ENCODE assay signal across 14 mouse cellular contexts in genomic region chr17:24546234-24546633, GRCm38 (mm10). TPM values are rescaled to one million over a fixed set of nuclear protein-coding genes. Genes with fewer than 3 reads are reported as not detected.
"Had no signal": no experiment of that assay in that cellular context is flagged by ENCODE, and none has a peak within 500 bp of the region (broad histone marks: within the 10 kb centered on the region; RNA-seq: fewer than 3 reads in every experiment).

No protein-coding gene starts in this region.

- ATAC-seq: midbrain, embryonic 13.5 days had no signal

- H3K4me3 ChIP-seq: hindbrain, embryonic 15.5 days; limb, embryonic 13.5 days; midbrain, embryonic 13.5 days; myocyte; neural tube, embryonic 15.5 days had no signal

- DNase-seq: left cerebral cortex, postnatal 4 days; lung, adult 18-20 months; right cerebral cortex, adult 18-20 months; right cerebral cortex, postnatal 25 days; thymus, adult 18-20 months; thymus, postnatal 14 days had no signal

- H3K27me3 ChIP-seq: neural tube, embryonic 15.5 days had no signal

- H3K36me3 ChIP-seq: hindbrain, embryonic 15.5 days; limb, embryonic 13.5 days; midbrain, embryonic 13.5 days; neural tube, embryonic 15.5 days had no signal

- H3K4me2 ChIP-seq: hindbrain, embryonic 15.5 days; limb, embryonic 13.5 days; midbrain, embryonic 13.5 days; neural tube, embryonic 15.5 days had no signal

- H3K9me3 ChIP-seq: hindbrain, embryonic 15.5 days; limb, embryonic 13.5 days; midbrain, embryonic 13.5 days; neural tube, embryonic 15.5 days had no signal

- H3K27ac ChIP-seq: hindbrain, embryonic 15.5 days; kidney, postnatal 0 days; limb, embryonic 13.5 days; liver, embryonic 14.5 days; midbrain, embryonic 13.5 days; neural tube, embryonic 15.5 days had no signal

- H3K9ac ChIP-seq: hindbrain, embryonic 15.5 days; limb, embryonic 13.5 days; liver, embryonic 14.5 days; midbrain, embryonic 13.5 days; neural tube, embryonic 15.5 days had no signal

RNA-seq across cellular contexts. Expression of gene Caskin1, which starts 57.8 kb away (rescaled TPM):
- total RNA-seq: megakaryocyte-erythroid progenitor cell, adult 5-6 weeks had no signal
